ENCODE assay signal across 9 mouse cellular contexts in genomic region chr13:21907807-21908155, GRCm38 (mm10). TPM values are rescaled to one million over a fixed set of nuclear protein-coding genes. Genes with fewer than 3 reads are reported as not detected.
A peak's percentile ranks its signal among the peaks of the same experiment; 100 is the strongest.
DNase-seq lines count a peak whose midpoint lies in the region; ATAC-seq and TF ChIP-seq lines count a peak whose summit lies in the region.
"Not testable (repeated sequence)": the region's sequence is repeated elsewhere in the genome, so short reads cannot be mapped to it uniquely, and the experiment has no call there.
"Had no signal": no experiment of that assay in that cellular context is flagged by ENCODE, and none has a peak within 500 bp of the region (broad histone marks: within the 10 kb centered on the region; RNA-seq: fewer than 3 reads in every experiment).

No protein-coding gene starts in this region.

- not testable (repeated sequence) for H3K36me3 ChIP-seq in embryonic facial prominence, embryonic 10.5 days (replicated peaks); forebrain, embryonic 13.5 days (ENCODE audit: poor library complexity, severe bottlenecking); hindbrain, embryonic 10.5 days; intestine, postnatal 0 days (ENCODE audit: control insufficient read depth, insufficient read depth); stomach, embryonic 14.5 days (ENCODE audit: control insufficient read depth, insufficient read depth, low read length)

- 4% methylated on average over 6 of the region's 6 CpGs for WGBS in embryonic facial prominence, embryonic 10.5 days
- WGBS in forebrain, embryonic 13.5 days: 10% methylated on average over 6 of the region's 6 CpGs
- 5% methylated on average over 6 of the region's 6 CpGs for WGBS in hindbrain, embryonic 10.5 days
- WGBS in intestine, postnatal 0 days: 39% methylated on average over 6 of the region's 6 CpGs
- WGBS in stomach, embryonic 14.5 days: 32% methylated on average over 6 of the region's 6 CpGs

- not testable (repeated sequence) for TF ChIP-seq CTCF in intestine, postnatal 0 days (IDR thresholded peaks at IDR 0.05; ENCODE audit: low read depth)

- H3K9me3 ChIP-seq in embryonic facial prominence, embryonic 10.5 days; forebrain, embryonic 13.5 days (replicated peaks); hindbrain, embryonic 10.5 days; intestine, postnatal 0 days (ENCODE audit: control insufficient read depth); stomach, embryonic 14.5 days (ENCODE audit: control insufficient read depth, low read depth, low read length): not testable (repeated sequence)

- not testable (repeated sequence) for H3K27ac ChIP-seq in embryonic facial prominence, embryonic 10.5 days (replicated peaks); forebrain, embryonic 13.5 days; hindbrain, embryonic 10.5 days; intestine, postnatal 0 days (ENCODE audit: low read depth, low read length); stomach, embryonic 14.5 days (ENCODE audit: low read length)

- peak overlapping the region; percentile 29; the same call in 1 of the 2 replicates for H3K4me2 ChIP-seq in forebrain, embryonic 13.5 days
- 0 out of 2 replicates have a peak overlapping the region, but pooled peaks have one; percentile 21 for H3K4me2 ChIP-seq in intestine, postnatal 0 days (replicated peaks; ENCODE audit: low read depth)
- H3K4me2 ChIP-seq in stomach, embryonic 14.5 days (replicated peaks; ENCODE audit: low read depth, low read length): not testable (repeated sequence)

- peak overlapping the region; percentile 58 for H3K4me3 ChIP-seq in embryonic facial prominence, embryonic 10.5 days
- peak overlapping the region; percentile 6; the same call in 1 of the 2 replicates for H3K4me3 ChIP-seq in forebrain, embryonic 13.5 days
- H3K4me3 ChIP-seq in hindbrain, embryonic 10.5 days: peak overlapping the region; percentile 50
- H3K4me3 ChIP-seq in intestine, postnatal 0 days (ENCODE audit: low read depth, low read length): not testable (repeated sequence)
- 0 out of 2 replicates have a peak overlapping the region, but pooled peaks have one; percentile 2 for H3K4me3 ChIP-seq in stomach, embryonic 14.5 days (ENCODE audit: low read depth, low read length)

- ATAC-seq in forebrain, embryonic 13.5 days; intestine, postnatal 0 days; stomach, embryonic 14.5 days (ENCODE audit: insufficient number of reproducible peaks, insufficient read depth, low FRiP score, low read depth): not testable (repeated sequence)
- 0 out of 2 replicates have a peak, but pooled peaks have one; percentile 47 for ATAC-seq in megakaryocyte progenitor cell, adult 5-6 weeks (replicated peaks; ENCODE audit: poor library complexity)

- not testable (repeated sequence) for H3K27me3 ChIP-seq in embryonic facial prominence, embryonic 10.5 days (replicated peaks; ENCODE audit: low read depth, poor library complexity, severe bottlenecking); forebrain, embryonic 13.5 days; hindbrain, embryonic 10.5 days (ENCODE audit: insufficient read depth, poor library complexity, severe bottlenecking); intestine, postnatal 0 days (replicated peaks; ENCODE audit: control insufficient read depth, insufficient read depth, low read length); stomach, embryonic 14.5 days (ENCODE audit: control insufficient read depth, insufficient read depth, low read length)

- not testable (repeated sequence) for H3K9ac ChIP-seq in forebrain, embryonic 13.5 days; intestine, postnatal 0 days (ENCODE audit: low read depth, low read length); stomach, embryonic 14.5 days (replicated peaks; ENCODE audit: low read depth, low read length)

- H3K4me1 ChIP-seq in embryonic facial prominence, embryonic 10.5 days: peaks cover 12% of the 10 kb centered on the region; the same call in 1 of the 2 replicates
- not testable (repeated sequence) for H3K4me1 ChIP-seq in forebrain, embryonic 13.5 days; hindbrain, embryonic 10.5 days (replicated peaks); intestine, postnatal 0 days (replicated peaks; ENCODE audit: control insufficient read depth, insufficient read depth, low read length); stomach, embryonic 14.5 days (ENCODE audit: control insufficient read depth, insufficient read depth, low read length)

- peak; percentile 76 for DNase-seq in ES-CJ7 (ENCODE audit: low read depth, low spot score)
- DNase-seq in embryonic facial prominence, embryonic 10.5 days (ENCODE audit: low spot score): not testable (repeated sequence)
- DNase-seq in hindbrain, embryonic 10.5 days (ENCODE audit: low spot score): peak; percentile 45
- DNase-seq in liver: peak; percentile 64

RNA-seq across cellular contexts. Expression of gene Zfp184, which starts 37.1 kb away (rescaled TPM):
- polyA plus RNA-seq in embryonic facial prominence, embryonic 10.5 days (2016; fragmentation: Nextera tagmentation; extraction: Ambion mirVana): 23.1 and 24.9 TPM in 2 replicates
- 25.4 and 29.2 TPM in 2 replicates for polyA plus RNA-seq in forebrain, embryonic 13.5 days (2015; fragmentation: Nextera tagmentation; extraction: Ambion mirVana)
- 20.6 and 24.7 TPM in 2 replicates for polyA plus RNA-seq in hindbrain, embryonic 10.5 days (2016; fragmentation: Nextera tagmentation; extraction: Ambion mirVana)
- polyA plus RNA-seq in intestine, postnatal 0 days (2015; fragmentation: Nextera tagmentation; extraction: Ambion mirVana): 1.2 TPM in 2 replicates
- total RNA-seq in megakaryocyte progenitor cell, adult 5-6 weeks (2015): 13.3 and 16.1 TPM in 2 replicates
- 9.2 and 15.1 TPM in 2 replicates for total RNA-seq in megakaryocyte progenitor cell, adult 5-6 weeks (2017)
- 16.5 and 16.8 TPM in 2 replicates for polyA plus RNA-seq in stomach, embryonic 14.5 days (2014; fragmentation: Nextera tagmentation; extraction: Ambion mirVana)
- polyA plus RNA-seq: inflammation-experienced regulatory T-cells, adult 6 months had no signal
